21 mouse cellular contexts compared by ENCODE assay signal in genomic region chr6:86048509-86048908, GRCm38 (mm10). TPM values are rescaled to one million over a fixed set of nuclear protein-coding genes. Genes with fewer than 3 reads are reported as not detected.
DNase-seq lines count a peak whose midpoint lies in the region.
"Had no signal": no experiment of that assay in that cellular context is flagged by ENCODE, and none has a peak within 500 bp of the region (broad histone marks: within the 10 kb centered on the region; RNA-seq: fewer than 3 reads in every experiment).

No protein-coding gene starts in this region.

- peaks cover 10% of the 10 kb centered on the region for H3K4me1 ChIP-seq in limb, embryonic 10.5 days
- H3K4me1 ChIP-seq in midbrain, embryonic 10.5 days, result peaks cover 50% of the 10 kb centered on the region
- H3K4me1 ChIP-seq: limb, embryonic 15.5 days had no signal

- H3K27ac ChIP-seq in limb, embryonic 10.5 days, result no peak overlapping the region
- no peak overlapping the region for H3K27ac ChIP-seq in midbrain, embryonic 10.5 days (replicated peaks)
- H3K27ac ChIP-seq: heart, embryonic 13.5 days; limb, embryonic 15.5 days; midbrain, embryonic 12.5 days had no signal

- H3K36me3 ChIP-seq in limb, embryonic 10.5 days, result no peaks in the 10 kb centered on the region
- H3K36me3 ChIP-seq in midbrain, embryonic 10.5 days, result no peaks in the 10 kb centered on the region
- H3K36me3 ChIP-seq: heart, embryonic 13.5 days; limb, embryonic 15.5 days; midbrain, embryonic 12.5 days had no signal

- H3K9me3 ChIP-seq in limb, embryonic 10.5 days (replicated peaks), result no peaks in the 10 kb centered on the region
- H3K9me3 ChIP-seq in midbrain, embryonic 10.5 days (replicated peaks), result no peaks in the 10 kb centered on the region
- H3K9me3 ChIP-seq: forebrain, embryonic 13.5 days; heart, embryonic 13.5 days; limb, embryonic 15.5 days; midbrain, embryonic 12.5 days had no signal

- peak; percentile 72 for DNase-seq in layer of hippocampus, adult 11-12 months (ENCODE audit: low spot score)
- no peak for DNase-seq in layer of hippocampus, postnatal 14 days (ENCODE audit: low spot score in 2 of 2)
- peak; percentile 88 to 90 for DNase-seq in frontal cortex, adult 2 months (ENCODE audit: extremely low spot score in 1 of 2, low spot score in 1 of 2)
- peak; percentile 86 to 91 for DNase-seq in left cerebral cortex, adult 18-20 months (ENCODE audit: low spot score in 2 of 2)
- DNase-seq in right cerebral cortex, postnatal 10 days (ENCODE audit: low spot score in 2 of 2), result peak; percentile 77 to 86
- DNase-seq in limb, embryonic 10.5 days (ENCODE audit: low spot score), result no peak
- no peak for DNase-seq in midbrain, embryonic 10.5 days (ENCODE audit: low spot score)
- DNase-seq: adrenal gland, postnatal 25 days; cerebellum, adult 9-11 months; embryo, embryonic 11 days; heart, postnatal 4 days; kidney, postnatal 36 days; liver, postnatal 0 days had no signal

- 84% methylated on average over 5 of the region's 5 CpGs for WGBS in limb, embryonic 10.5 days
- 90% methylated on average over 5 of the region's 5 CpGs for WGBS in midbrain, embryonic 10.5 days

- no peak overlapping the region for H3K4me3 ChIP-seq in limb, embryonic 10.5 days
- no peak overlapping the region for H3K4me3 ChIP-seq in midbrain, embryonic 10.5 days
- H3K4me3 ChIP-seq: forebrain, embryonic 13.5 days; heart, embryonic 13.5 days; limb, embryonic 15.5 days; midbrain, embryonic 12.5 days had no signal

- no peaks in the 10 kb centered on the region for H3K27me3 ChIP-seq in limb, embryonic 10.5 days (ENCODE audit: low read depth, poor library complexity, severe bottlenecking)
- no peaks in the 10 kb centered on the region; the same call in 1 of the 2 replicates for H3K27me3 ChIP-seq in midbrain, embryonic 10.5 days (ENCODE audit: low read depth, poor library complexity, severe bottlenecking)
- H3K27me3 ChIP-seq: forebrain, embryonic 13.5 days; heart, embryonic 13.5 days; limb, embryonic 15.5 days; midbrain, embryonic 12.5 days had no signal

RNA-seq across cellular contexts. Expression of gene Add2, which starts 20.0 kb away (rescaled TPM):
- 100 to 1,000 TPM; 241 to 253 TPM for total RNA-seq in layer of hippocampus, postnatal 14 days (2021)
- 100 and 108 TPM in 2 replicates for polyA plus RNA-seq in frontal cortex, adult 2 months (2012; rRNA removed)
- 100 to 1,000 TPM; 199 to 218 TPM for total RNA-seq in left cerebral cortex, adult 18-20 months (2021)
- 6.1 and 7.7 TPM in 2 replicates for polyA plus RNA-seq in limb, embryonic 10.5 days (2016; fragmentation: Nextera tagmentation; extraction: Ambion mirVana)
- 43.3 and 81.8 TPM in 2 replicates for polyA plus RNA-seq in midbrain, embryonic 10.5 days (2016; fragmentation: Nextera tagmentation; extraction: Ambion mirVana)
- polyA plus RNA-seq: CD4-positive, CD25-positive, alpha-beta regulatory T cell, adult 4 months had no signal

RNA-seq across cellular contexts. Expression of gene Figla, which starts 32.5 kb away (rescaled TPM):
- not detected for total RNA-seq in layer of hippocampus, postnatal 14 days (2021)
- polyA plus RNA-seq in frontal cortex, adult 2 months (2012; rRNA removed), result not detected in 2 replicates
- not detected for total RNA-seq in left cerebral cortex, adult 18-20 months (2021)
- not detected in 2 replicates for polyA plus RNA-seq in limb, embryonic 10.5 days (2016; fragmentation: Nextera tagmentation; extraction: Ambion mirVana)
- not detected in 2 replicates for polyA plus RNA-seq in midbrain, embryonic 10.5 days (2016; fragmentation: Nextera tagmentation; extraction: Ambion mirVana)
- total RNA-seq: adrenal gland, postnatal 25 days; gastrocnemius, postnatal 4 days; heart, postnatal 4 days; MEL had no signal
- polyA plus RNA-seq: CD4-positive, CD25-positive, alpha-beta regulatory T cell, adult 4 months; forebrain, embryonic 13.5 days; heart, embryonic 13.5 days; limb, embryonic 15.5 days; liver, postnatal 0 days; midbrain, embryonic 12.5 days; thymus, postnatal 0 days had no signal

Comparison
In these comparisons a context has a peak if more than half of its experiments do, and no peak if none do; other contexts are left out.
1. DNase-seq: peak in layer of hippocampus, adult 11-12 months (single experiment), frontal cortex, adult 2 months (2 of 2), left cerebral cortex, adult 18-20 months (2 of 2) and right cerebral cortex, postnatal 10 days (2 of 2); none in layer of hippocampus, postnatal 14 days (0 of 2), limb, embryonic 10.5 days (single experiment) and midbrain, embryonic 10.5 days (single experiment).